Mouse (Mus musculus): ENCODE data around the gene 2510009E07Rik. TPM values are rescaled to one million over a fixed set of nuclear protein-coding genes. Genes with fewer than 3 reads are reported as not detected.
A peak's percentile ranks its signal among the peaks of the same experiment; 100 is the strongest.
"Not testable (repeated sequence)": the region's sequence is repeated elsewhere in the genome, so short reads cannot be mapped to it uniquely, and the experiment has no call there.

Gene 2510009E07Rik
- polyA plus RNA-seq, 1 experiment from 2014 or later = 41.6 TPM

DNA sequence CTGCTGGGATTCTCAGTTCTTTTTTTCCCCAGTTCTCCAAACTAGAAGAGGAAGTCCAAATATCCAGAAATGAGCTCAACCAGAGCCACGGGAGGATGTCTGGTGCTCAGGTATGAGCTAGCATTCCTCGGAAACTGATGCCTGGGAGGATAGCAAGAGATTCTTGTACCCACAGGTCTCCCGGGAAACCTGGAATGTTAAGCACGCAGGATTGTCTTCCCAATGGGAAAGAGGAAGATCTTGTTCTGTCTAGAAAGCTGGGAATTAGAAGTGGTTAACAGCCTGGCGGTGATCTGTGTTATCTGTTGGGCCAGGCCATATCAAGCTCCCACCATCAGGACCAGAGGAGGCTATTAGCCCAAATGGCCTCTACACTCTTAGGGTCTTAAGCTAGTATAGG lies 10.2 kb upstream of the 2510009E07Rik start:
- 64% methylated on average over 5 of the region's 5 CpGs for WGBS
- H3K36me3 ChIP-seq = no peaks in the 10 kb centered on the region
- ATAC-seq (replicated peaks) = no peak
- no peak overlapping the region for H3K4me3 ChIP-seq
- peaks cover 7% of the 10 kb centered on the region; the same call in 1 of the 2 replicates for H3K4me1 ChIP-seq
- no peak overlapping the region for H3K9ac ChIP-seq (replicated peaks)
- no peak overlapping the region for H3K27ac ChIP-seq (replicated peaks)
- H3K9me3 ChIP-seq = no peaks in the 10 kb centered on the region
- H3K4me2 ChIP-seq (replicated peaks) = no peak overlapping the region
- no peaks in the 10 kb centered on the region for H3K27me3 ChIP-seq

DNA sequence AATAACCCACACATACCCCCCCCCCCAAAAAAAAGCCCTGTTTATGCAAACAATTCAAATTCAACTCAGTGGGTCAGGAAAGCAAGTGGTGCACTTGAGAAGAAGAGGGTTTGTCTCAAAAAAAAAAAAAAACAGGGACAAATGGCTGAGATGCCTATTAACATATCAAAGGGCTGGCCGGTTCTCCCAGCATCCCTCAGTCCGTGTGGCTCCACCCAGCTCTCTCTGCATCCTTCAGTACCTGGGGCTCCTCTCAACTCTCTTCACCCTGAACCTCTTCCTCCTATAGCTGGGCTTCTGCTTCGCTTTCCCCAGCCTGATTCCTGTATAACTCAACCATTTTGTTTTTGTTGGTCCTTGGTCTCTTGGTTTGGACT lies 7.8 kb upstream of the 2510009E07Rik start:
- WGBS = 6% methylated on average over 3 of the region's 3 CpGs
- peaks cover 7% of the 10 kb centered on the region; the same call in 1 of the 2 replicates for H3K4me1 ChIP-seq
- no peak overlapping the region for H3K27ac ChIP-seq (replicated peaks)
- H3K9ac ChIP-seq (replicated peaks) = no peak overlapping the region
- peak; percentile 67 for ATAC-seq (replicated peaks)
- H3K9me3 ChIP-seq = no peaks in the 10 kb centered on the region
- no peaks in the 10 kb centered on the region for H3K36me3 ChIP-seq
- H3K4me3 ChIP-seq = peak overlapping the region; percentile 13; the same call in 1 of the 2 replicates
- no peaks in the 10 kb centered on the region for H3K27me3 ChIP-seq
- peak overlapping the region; percentile 32 for H3K4me2 ChIP-seq (replicated peaks)

DNA sequence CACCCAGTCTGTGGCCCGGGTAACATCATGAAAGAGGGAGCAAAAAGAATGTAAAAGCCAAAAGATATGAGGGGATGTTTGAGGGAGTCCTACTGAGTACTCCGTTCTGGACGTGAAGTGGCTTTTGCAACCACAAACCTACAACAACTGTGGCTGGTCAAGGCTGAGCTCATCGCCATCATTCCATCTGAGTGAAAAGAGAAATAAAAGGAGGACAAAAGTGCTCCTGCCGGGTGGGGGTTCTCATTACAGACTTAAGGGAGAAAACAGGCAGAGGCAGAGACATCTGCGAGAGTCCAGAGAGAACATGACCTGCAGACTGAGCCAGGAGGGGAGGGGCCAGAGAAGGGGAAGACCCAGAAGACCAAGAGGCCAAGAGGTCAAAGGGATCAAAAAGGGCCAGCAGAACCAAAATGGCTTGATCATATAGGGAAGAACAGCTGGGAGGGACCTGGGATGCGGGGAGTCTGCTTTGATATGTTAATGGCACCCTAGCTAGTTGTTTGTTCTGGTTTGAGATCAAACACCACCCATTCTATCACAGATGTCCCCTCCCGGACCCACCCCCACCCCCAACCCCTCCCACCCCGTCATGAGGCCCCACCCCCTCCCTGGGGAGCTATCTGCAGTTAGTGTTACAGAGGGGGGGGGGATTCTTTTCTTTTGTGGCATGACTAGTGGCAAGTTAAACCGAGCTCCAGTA lies 7.3 kb upstream of the 2510009E07Rik start:
- Histone ChIP-seq H3K4me2 (replicated peaks) (0 out of 2 replicates have a peak overlapping the region, but pooled peaks have one; percentile 32), H3K4me3 (no peak overlapping the region), H3K27ac (replicated peaks) (no peak overlapping the region), H3K36me3 (no peaks in the 10 kb centered on the region), H3K27me3 (no peaks in the 10 kb centered on the region), H3K9me3 (no peaks in the 10 kb centered on the region), H3K9ac (replicated peaks) (no peak overlapping the region), H3K4me1 (peaks cover 7% of the 10 kb centered on the region; the same call in 1 of the 2 replicates)
- ATAC-seq (replicated peaks) = 0 out of 2 replicates have a peak, but pooled peaks have one; percentile 32
- WGBS = 21% methylated on average over 10 of the region's 10 CpGs

DNA sequence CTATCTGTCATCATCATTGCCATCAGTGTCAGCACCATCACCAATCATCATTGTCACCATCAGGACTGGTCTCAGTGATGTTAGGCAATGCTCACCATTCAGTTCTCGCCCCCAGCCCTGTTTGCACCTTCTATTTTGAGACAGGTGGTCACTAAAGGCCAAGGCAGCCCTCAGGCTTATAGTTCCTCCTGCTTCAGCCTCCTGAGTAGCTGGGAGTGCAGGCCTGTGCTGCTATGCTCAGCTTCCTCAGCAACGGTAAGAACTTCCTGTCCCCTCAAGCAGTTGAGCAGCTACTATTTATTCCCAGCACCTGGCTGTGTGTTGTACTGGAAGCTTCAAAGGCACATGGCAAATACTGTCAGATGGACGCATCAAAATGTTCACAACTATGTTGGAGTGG lies 3.7 kb upstream of the 2510009E07Rik start:
- no peaks in the 10 kb centered on the region for H3K36me3 ChIP-seq
- H3K4me1 ChIP-seq = peaks cover 22% of the 10 kb centered on the region
- H3K27ac ChIP-seq (replicated peaks) = no peak overlapping the region
- no peak for ATAC-seq (replicated peaks)
- H3K4me3 ChIP-seq = no peak overlapping the region
- H3K9me3 ChIP-seq = no peaks in the 10 kb centered on the region
- WGBS = 84% methylated on average over 3 of the region's 3 CpGs
- no peaks in the 10 kb centered on the region for H3K27me3 ChIP-seq
- H3K4me2 ChIP-seq (replicated peaks) = no peak overlapping the region
- H3K9ac ChIP-seq (replicated peaks) = no peak overlapping the region

DNA sequence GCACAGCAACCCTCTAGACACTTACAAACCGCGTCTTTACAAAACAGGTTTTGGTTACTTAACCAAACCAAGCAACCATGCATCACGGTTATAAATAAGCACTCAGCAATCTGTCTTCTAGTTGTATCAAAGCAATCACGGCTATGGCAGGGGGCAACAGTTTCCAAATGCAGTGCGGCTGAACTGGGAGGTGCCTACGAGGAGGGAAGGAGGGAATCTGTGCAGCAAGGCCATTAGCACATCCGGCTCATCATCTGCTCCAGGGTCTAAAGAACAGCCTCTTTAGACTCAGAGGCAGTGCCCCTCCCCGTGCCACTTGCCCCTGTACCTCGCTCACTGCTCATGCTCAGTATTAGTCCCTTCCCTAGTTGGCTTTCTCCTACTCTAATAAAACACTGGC lies 2.5 kb upstream of the 2510009E07Rik start:
- Histone ChIP-seq H3K27me3 (no peaks in the 10 kb centered on the region), H3K9ac (replicated peaks) (no peak overlapping the region), H3K27ac (replicated peaks) (no peak overlapping the region), H3K4me3 (no peak overlapping the region), H3K36me3 (no peaks in the 10 kb centered on the region), H3K4me1 (peaks cover 27% of the 10 kb centered on the region), H3K9me3 (no peaks in the 10 kb centered on the region), H3K4me2 (replicated peaks) (no peak overlapping the region)
- WGBS = 73% methylated on average over 9 of the region's 9 CpGs
- ATAC-seq (replicated peaks) = no peak

DNA sequence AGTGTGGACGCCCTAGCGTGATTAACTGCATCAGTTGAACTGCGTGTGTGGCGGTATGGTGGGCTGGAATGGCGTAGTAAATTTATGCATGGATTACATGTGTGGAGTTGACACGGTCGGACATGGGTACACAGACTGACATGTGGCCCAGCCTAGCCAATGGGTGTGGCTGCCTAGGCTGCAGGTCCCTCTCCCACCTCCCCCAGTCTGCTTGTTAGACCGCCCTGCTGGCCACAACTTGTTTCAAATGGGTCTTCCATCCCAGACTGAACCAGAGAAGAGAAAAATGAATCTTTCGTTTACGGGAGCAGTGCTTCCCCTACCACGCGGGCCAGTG lies 745 bp upstream of the 2510009E07Rik start:
- no peaks in the 10 kb centered on the region for H3K27me3 ChIP-seq
- peak overlapping the region; percentile 92 for H3K27ac ChIP-seq (replicated peaks)
- peak overlapping the region; percentile 96 for H3K9ac ChIP-seq (replicated peaks)
- peak overlapping the region; percentile 79 for H3K4me3 ChIP-seq
- H3K9me3 ChIP-seq = no peaks in the 10 kb centered on the region
- H3K36me3 ChIP-seq = no peaks in the 10 kb centered on the region
- H3K4me2 ChIP-seq (replicated peaks) = peak overlapping the region; percentile 93
- 1% methylated on average over 12 of the region's 12 CpGs for WGBS
- peaks cover 41% of the 10 kb centered on the region for H3K4me1 ChIP-seq
- ATAC-seq (replicated peaks) = peak; percentile 54

DNA sequence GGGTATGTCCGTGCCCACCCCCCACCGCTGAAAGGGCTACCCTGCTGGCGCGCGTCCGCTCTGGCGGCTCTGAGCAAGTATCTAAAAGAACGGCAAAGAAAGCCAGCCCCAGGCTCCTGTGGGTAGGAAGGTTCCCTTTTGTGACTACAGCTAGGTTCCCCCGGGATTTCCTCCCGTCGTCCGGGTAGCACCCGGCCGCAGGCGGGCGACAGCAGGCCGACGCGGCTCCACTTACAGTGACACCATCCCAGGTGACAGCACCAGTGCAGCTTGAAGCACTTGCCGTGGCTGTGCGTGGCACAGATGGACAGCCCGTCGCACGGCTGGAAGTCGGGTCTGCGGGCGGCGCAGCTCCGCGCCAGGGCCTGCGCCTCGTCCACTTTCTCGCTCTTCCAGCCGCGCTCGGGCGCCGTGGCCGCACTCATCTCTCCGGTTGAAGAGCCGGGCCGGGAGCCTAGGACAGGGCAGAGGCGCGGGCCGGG lies 443 bp downstream of the 2510009E07Rik start:
- Histone ChIP-seq H3K4me3 (peak overlapping the region; percentile 79), H3K9ac (replicated peaks) (peak overlapping the region; percentile 96), H3K4me2 (replicated peaks) (peak overlapping the region; percentile 93), H3K36me3 (no peaks in the 10 kb centered on the region), H3K27me3 (no peaks in the 10 kb centered on the region), H3K27ac (replicated peaks) (peak overlapping the region; percentile 92), H3K4me1 (peaks cover 42% of the 10 kb centered on the region), H3K9me3 (no peaks in the 10 kb centered on the region)
- peak; percentile 73 for ATAC-seq (replicated peaks)
- WGBS = under 1% methylated on average over 45 of the region's 45 CpGs

DNA sequence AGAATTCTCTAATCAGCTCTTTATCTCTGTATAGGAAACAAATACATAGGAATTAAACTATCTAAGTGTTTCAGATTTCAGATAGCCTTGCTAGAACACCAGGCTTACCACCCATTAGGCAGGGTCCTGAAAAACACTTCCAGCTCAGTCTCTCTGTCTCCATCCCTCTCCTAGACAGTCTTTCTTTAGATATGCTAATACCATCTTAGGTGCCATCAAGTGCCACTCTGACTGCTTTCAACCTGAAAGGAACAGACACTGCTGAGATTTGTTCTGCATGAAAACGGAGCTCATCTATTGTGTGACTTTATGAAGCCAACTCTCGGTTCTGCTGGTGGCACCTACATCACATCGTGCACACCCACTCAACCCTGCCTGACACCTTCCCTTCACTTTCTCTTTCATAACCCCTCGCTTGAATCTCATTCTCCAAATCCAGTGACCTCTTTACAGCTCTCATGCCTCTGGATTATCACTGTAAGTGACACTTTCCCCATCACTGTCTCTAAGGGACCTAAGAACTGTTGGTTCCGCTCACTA lies 4.2 kb downstream of the 2510009E07Rik start:
- 40% methylated on average over 5 of the region's 5 CpGs for WGBS
- Histone ChIP-seq H3K4me3 (no peak overlapping the region), H3K4me2 (replicated peaks) (no peak overlapping the region), H3K9me3 (peaks cover 3% of the 10 kb centered on the region; the same call in 1 of the 2 replicates), H3K27me3 (no peaks in the 10 kb centered on the region), H3K4me1 (peaks cover 35% of the 10 kb centered on the region), H3K27ac (replicated peaks) (no peak overlapping the region), H3K9ac (replicated peaks) (no peak overlapping the region), H3K36me3 (peaks cover 7% of the 10 kb centered on the region; the same call in 1 of the 2 replicates)
- no peak for ATAC-seq (replicated peaks)

DNA sequence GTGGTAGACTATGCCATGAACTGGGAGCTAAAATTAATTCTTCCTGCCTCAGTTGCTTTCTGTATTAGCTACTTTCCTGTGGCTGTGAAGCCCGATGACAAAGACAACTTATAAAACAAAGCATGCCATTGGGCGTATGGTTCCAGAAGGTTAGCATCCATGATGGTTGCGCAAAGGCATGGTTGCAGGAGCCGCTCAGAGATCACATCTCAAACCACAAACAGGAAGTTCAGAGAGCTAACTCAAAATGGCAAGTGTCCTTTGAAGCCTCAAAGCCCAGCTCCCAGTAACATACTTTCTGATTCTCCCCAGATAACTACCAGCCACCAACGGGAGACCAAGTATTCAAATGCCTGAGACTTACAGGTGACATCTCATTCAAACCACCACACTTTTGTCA lies 5.3 kb downstream of the 2510009E07Rik start:
- no peaks in the 10 kb centered on the region for H3K27me3 ChIP-seq
- 93% methylated on average over 5 of the region's 5 CpGs for WGBS

DNA sequence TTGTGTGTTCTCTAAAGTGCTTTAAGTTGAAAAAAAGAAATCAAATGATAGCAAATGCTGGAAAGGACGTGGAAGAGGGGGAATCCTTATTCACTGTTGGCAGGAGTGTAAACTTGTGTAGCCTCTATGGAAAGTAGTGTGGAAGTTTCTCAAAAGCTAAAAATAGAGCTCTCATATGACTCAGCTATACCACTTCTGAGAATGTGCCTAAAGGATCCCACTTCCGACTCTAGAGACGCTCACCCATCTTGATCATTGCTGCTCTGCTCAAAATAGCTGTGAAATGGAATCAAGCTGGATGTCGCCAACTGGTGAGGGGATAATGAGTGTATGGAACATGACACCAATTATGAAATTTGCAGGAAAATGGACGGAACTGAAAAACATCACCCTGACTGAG lies 7.1 kb downstream of the 2510009E07Rik start:
- Histone ChIP-seq H3K4me3 (no peak overlapping the region), H3K4me1 (peaks cover 20% of the 10 kb centered on the region), H3K9me3 (peaks cover 3% of the 10 kb centered on the region; the same call in 1 of the 2 replicates), H3K27ac (replicated peaks) (no peak overlapping the region), H3K4me2 (replicated peaks) (no peak overlapping the region), H3K9ac (replicated peaks) (no peak overlapping the region), H3K36me3 (peaks cover 10% of the 10 kb centered on the region), H3K27me3 (no peaks in the 10 kb centered on the region)
- no peak for ATAC-seq (replicated peaks)
- 91% methylated on average over 5 of the region's 5 CpGs for WGBS

More for the DNA sequence above, 5.3 kb downstream of the 2510009E07Rik start:
- no peak for ATAC-seq (replicated peaks)
- Histone ChIP-seq H3K27ac (replicated peaks) (no peak overlapping the region), H3K4me3 (no peak overlapping the region), H3K9me3 (peaks cover 3% of the 10 kb centered on the region; the same call in 1 of the 2 replicates), H3K36me3 (peaks cover 7% of the 10 kb centered on the region; the same call in 1 of the 2 replicates), H3K9ac (replicated peaks) (no peak overlapping the region), H3K4me2 (replicated peaks) (no peak overlapping the region), H3K4me1 (peaks cover 32% of the 10 kb centered on the region)

DNA sequence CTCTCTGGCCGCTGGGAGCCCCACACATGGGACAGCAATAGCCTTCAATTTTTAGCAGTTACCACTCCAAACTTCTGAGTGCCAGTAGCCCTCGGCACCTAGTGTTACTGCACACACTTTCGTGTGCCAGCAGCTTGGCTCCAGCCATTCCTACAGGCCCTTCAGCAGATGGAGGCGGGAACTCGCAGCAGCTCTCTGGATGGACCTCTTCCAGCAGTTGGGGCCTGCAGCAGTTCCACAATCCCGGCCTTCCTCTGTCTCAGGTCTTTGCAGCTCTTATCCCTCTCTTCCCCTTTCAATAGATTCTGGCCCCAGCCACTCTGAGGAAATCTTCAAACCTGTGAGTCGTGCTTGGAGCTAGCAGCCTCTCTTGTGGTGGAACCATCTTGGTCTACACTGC lies 17.7 kb downstream of the 2510009E07Rik start:
- H3K4me2 ChIP-seq (replicated peaks) = no peak overlapping the region
- no peaks in the 10 kb centered on the region for H3K4me1 ChIP-seq
- H3K4me3 ChIP-seq = no peak overlapping the region
- WGBS = 92% methylated on average over 7 of the region's 7 CpGs
- no peaks in the 10 kb centered on the region for H3K27me3 ChIP-seq
- peaks cover 6% of the 10 kb centered on the region; the same call in 1 of the 2 replicates for H3K36me3 ChIP-seq
- no peak overlapping the region for H3K9ac ChIP-seq (replicated peaks)
- no peaks in the 10 kb centered on the region for H3K9me3 ChIP-seq
- no peak for ATAC-seq (replicated peaks)
- no peak overlapping the region for H3K27ac ChIP-seq (replicated peaks)

DNA sequence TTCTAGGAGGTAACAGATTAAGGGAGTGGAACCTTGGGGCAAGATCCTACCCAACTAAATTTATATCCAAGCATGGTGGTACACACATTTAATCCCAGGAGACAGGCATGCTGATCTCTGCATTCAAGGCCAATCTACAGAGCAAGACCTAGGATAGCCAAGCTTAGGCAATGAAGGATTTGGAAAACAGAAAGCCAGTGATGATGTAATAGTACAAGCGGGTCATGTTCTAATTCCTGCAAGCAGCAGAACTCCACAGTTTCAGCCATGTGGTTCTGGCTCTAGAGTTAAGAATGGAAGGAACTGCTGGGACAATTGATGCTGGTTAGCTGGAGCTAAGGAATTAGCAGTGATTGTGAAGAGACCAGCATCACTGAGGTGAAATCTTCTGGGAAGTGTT lies 20.8 kb downstream of the 2510009E07Rik start:
- H3K36me3 ChIP-seq; H3K4me2 ChIP-seq (replicated peaks); H3K27ac ChIP-seq (replicated peaks); H3K9ac ChIP-seq (replicated peaks); H3K4me3 ChIP-seq; H3K27me3 ChIP-seq; H3K9me3 ChIP-seq; ATAC-seq (replicated peaks); H3K4me1 ChIP-seq: not testable (repeated sequence)
- 100% methylated on average over 1 of the region's 1 CpGs for WGBS

Data from forebrain, embryonic 15.5 days (tissue).